Mouse (Mus musculus): ENCODE results near the gene Lamtor5.

DNA sequence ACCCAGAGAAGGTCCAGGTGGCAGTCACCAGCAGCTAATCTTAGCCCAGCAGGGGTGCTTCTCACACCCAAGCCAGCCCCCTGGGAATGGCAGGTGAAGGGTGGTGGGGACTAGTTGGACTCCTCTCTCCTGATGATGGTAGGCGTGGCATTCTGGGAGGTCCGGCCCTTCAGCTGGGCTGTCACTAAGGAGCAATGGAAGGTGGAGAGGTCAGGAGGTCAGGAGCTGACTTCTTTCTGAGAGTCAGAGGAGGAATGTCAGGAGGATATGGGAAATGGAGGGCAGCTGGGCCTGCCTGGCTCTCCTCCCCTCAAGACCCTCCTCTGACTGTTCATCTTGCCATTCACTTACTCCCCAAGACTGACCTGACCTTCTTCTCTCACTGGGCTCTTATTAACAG lies 40.6 kb upstream of the Lamtor5 start:
- TF ChIP-seq CTCF (IDR thresholded peaks at IDR 0.05; ENCODE audit: insufficient read depth, low read length) (no peak), POLR2A (IDR thresholded peaks at IDR 0.05; ENCODE audit: borderline replicate concordance, extremely low read depth, low read depth, low read length) (no peak)
